Mouse (Mus musculus): ENCODE measurements around the gene Taf9b. TPM values are rescaled to one million over a fixed set of nuclear protein-coding genes. Genes with fewer than 3 reads are reported as not detected.

Taf9b gene
- polyA plus RNA-seq, 1 experiment from 2014 or later = 2.4 TPM

GRCm38 (mm10) chrX:106190091-106190490 is 30.9 kb downstream of the Taf9b start:
- H3K9me3 ChIP-seq (ENCODE audit: low read length) = no peaks in the 10 kb centered on the region
- no peaks in the 10 kb centered on the region for H3K27me3 ChIP-seq (ENCODE audit: insufficient read depth, low read length)
- H3K4me2 ChIP-seq (ENCODE audit: low read depth, low read length) = peak overlapping the region; percentile 77
- ATAC-seq (no peak), DNase-seq (no peak)
- WGBS (ENCODE audit: insufficient replicate concordance) = 38% methylated on average over 4 of the region's 4 CpGs
- no peak overlapping the region for H3K27ac ChIP-seq (ENCODE audit: low read depth)
- TF ChIP-seq CTCF (IDR thresholded peaks at IDR 0.05; ENCODE audit: low read depth) (no peak), EP300 (IDR thresholded peaks at IDR 0.05; ENCODE audit: low read depth) (no peak)
- H3K36me3 ChIP-seq (replicated peaks; ENCODE audit: insufficient read depth, low read length) = peaks cover 12% of the 10 kb centered on the region
- 0 out of 2 replicates have a peak overlapping the region, but pooled peaks have one; percentile 47 for H3K4me3 ChIP-seq (ENCODE audit: low read depth, low read length)
- H3K4me1 ChIP-seq (ENCODE audit: insufficient read depth) = peaks cover 8% of the 10 kb centered on the region
- no peak overlapping the region for H3K9ac ChIP-seq (replicated peaks)

GRCm38 (mm10) chrX:106189356-106189755 is 31.6 kb downstream of the Taf9b start:
- H3K9ac ChIP-seq (replicated peaks) = peak overlapping the region; percentile 41; the same call in 1 of the 2 replicates
- no peak for ATAC-seq
- TF ChIP-seq EP300 (IDR thresholded peaks at IDR 0.05; ENCODE audit: low read depth) (no peak), CTCF (IDR thresholded peaks at IDR 0.05; ENCODE audit: low read depth) (no peak)
- peak overlapping the region; percentile 55; the same call in 1 of the 2 replicates for H3K27ac ChIP-seq (ENCODE audit: low read depth)
- 36% methylated on average over 5 of the region's 5 CpGs for WGBS (ENCODE audit: insufficient replicate concordance)
- H3K4me2 ChIP-seq (ENCODE audit: low read depth, low read length) = peak overlapping the region; percentile 77
- DNase-seq = no peak
- H3K27me3 ChIP-seq (ENCODE audit: insufficient read depth, low read length) = no peaks in the 10 kb centered on the region
- H3K4me1 ChIP-seq (ENCODE audit: insufficient read depth) = peaks cover 8% of the 10 kb centered on the region
- H3K9me3 ChIP-seq (ENCODE audit: low read length) = no peaks in the 10 kb centered on the region
- H3K4me3 ChIP-seq (ENCODE audit: low read depth, low read length) = peak overlapping the region; percentile 47
- peaks cover 12% of the 10 kb centered on the region for H3K36me3 ChIP-seq (replicated peaks; ENCODE audit: insufficient read depth, low read length)

DNA sequence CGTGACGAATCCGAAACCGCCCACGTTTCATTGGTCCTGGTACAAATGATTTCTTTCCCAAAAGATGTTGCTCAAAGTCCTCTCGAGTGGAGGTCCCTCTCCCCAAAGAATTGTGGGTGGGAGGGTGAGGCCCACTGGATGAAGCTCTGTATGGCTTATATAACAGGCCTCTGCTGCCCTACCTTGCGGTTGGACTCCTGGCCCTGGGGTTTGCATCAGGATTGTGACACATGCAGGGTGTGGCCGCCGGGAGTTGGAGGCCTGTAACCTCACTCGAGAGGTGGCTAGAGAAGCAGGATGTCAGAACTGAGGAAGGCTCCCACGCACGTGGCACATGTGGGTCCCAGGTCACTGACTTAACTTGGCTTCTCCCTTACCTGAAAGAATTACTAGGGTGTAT is 33.2 kb downstream of the Taf9b start:
- Histone ChIP-seq H3K4me1 (ENCODE audit: insufficient read depth) (peaks cover 8% of the 10 kb centered on the region), H3K4me3 (ENCODE audit: low read depth, low read length) (peak overlapping the region; percentile 47), H3K9me3 (ENCODE audit: low read length) (no peaks in the 10 kb centered on the region), H3K9ac (replicated peaks) (peak overlapping the region; percentile 64), H3K27ac (ENCODE audit: low read depth) (peak overlapping the region; percentile 56), H3K36me3 (replicated peaks; ENCODE audit: insufficient read depth, low read length) (peaks cover 6% of the 10 kb centered on the region; the same call in 1 of the 2 replicates), H3K4me2 (ENCODE audit: low read depth, low read length) (peak overlapping the region; percentile 77), H3K27me3 (ENCODE audit: insufficient read depth, low read length) (no peaks in the 10 kb centered on the region)
- 15% methylated on average over 12 of the region's 12 CpGs for WGBS (ENCODE audit: insufficient replicate concordance)
- DNase-seq = peak; percentile 68
- peak; percentile 31 for ATAC-seq
- TF ChIP-seq EP300 (IDR thresholded peaks at IDR 0.05; ENCODE audit: low read depth) (no peak), CTCF (IDR thresholded peaks at IDR 0.05; ENCODE audit: low read depth) (no peak)

DNA sequence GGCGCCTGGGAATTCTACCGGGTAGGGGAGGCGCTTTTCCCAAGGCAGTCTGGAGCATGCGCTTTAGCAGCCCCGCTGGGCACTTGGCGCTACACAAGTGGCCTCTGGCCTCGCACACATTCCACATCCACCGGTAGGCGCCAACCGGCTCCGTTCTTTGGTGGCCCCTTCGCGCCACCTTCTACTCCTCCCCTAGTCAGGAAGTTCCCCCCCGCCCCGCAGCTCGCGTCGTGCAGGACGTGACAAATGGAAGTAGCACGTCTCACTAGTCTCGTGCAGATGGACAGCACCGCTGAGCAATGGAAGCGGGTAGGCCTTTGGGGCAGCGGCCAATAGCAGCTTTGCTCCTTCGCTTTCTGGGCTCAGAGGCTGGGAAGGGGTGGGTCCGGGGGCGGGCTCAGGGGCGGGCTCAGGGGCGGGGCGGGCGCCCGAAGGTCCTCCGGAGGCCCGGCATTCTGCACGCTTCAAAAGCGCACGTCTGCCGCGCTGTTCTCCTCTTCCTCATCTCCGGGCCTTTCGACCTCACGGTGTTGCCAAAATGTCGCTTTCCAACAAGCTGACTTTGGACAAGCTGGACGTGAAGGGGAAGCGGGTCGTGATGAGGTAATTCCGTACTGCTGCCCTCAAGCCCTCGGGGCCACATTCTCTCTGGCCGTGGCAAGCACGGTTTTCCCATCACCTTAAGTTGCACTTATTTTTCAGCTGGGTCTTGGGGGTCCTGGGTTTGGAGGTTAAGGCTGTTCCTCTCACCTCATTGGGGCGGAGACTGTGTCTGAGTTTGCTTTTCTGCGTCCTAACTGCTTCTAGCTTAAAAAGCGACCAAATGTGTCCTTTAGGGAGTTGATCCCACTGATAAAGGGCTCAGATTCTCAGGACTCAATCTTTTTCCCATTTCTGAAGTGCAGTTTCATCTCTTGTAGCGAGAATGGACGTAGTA is 34.0 kb downstream of the Taf9b start, which contains the start of gene Pgk1:
Pgk1 (plus strand) TSS at position 388 of the 937 bp plus-strand sequence.
- Histone ChIP-seq H3K9ac (replicated peaks) (peak within 1 kb of the TSS; percentile 64), H3K9me3 (ENCODE audit: low read length) (no peaks in the 10 kb centered on the region), H3K4me2 (ENCODE audit: low read depth, low read length) (peak within 1 kb of the TSS; percentile 77), H3K27ac (ENCODE audit: low read depth) (peak within 1 kb of the TSS; percentile 72), H3K36me3 (replicated peaks; ENCODE audit: insufficient read depth, low read length) (peaks cover 4% of the 10 kb centered on the region; the same call in 1 of the 2 replicates), H3K4me1 (ENCODE audit: insufficient read depth) (peaks cover 8% of the 10 kb centered on the region), H3K27me3 (ENCODE audit: insufficient read depth, low read length) (no peaks in the 10 kb centered on the region), H3K4me3 (ENCODE audit: low read depth, low read length) (peak within 1 kb of the TSS; percentile 47)
- DNase-seq (peak; percentile 90), ATAC-seq (peak; percentile 96)
- 13% methylated on average over 45 of the region's 55 CpGs for WGBS (ENCODE audit: insufficient replicate concordance)
- peak; percentile 18; the same call in 1 of the 2 replicates for TF ChIP-seq CTCF (IDR thresholded peaks at IDR 0.05; ENCODE audit: low read depth)
- no peak for TF ChIP-seq EP300 (IDR thresholded peaks at IDR 0.05; ENCODE audit: low read depth)

GRCm38 (mm10) chrX:106185706-106186105 is 35.3 kb downstream of the Taf9b start:
- TF ChIP-seq CTCF (IDR thresholded peaks at IDR 0.05; ENCODE audit: low read depth) = no peak
- TF ChIP-seq EP300 (IDR thresholded peaks at IDR 0.05; ENCODE audit: low read depth) = no peak
- ATAC-seq (no peak), DNase-seq (no peak)
- Histone ChIP-seq H3K27ac (ENCODE audit: low read depth) (peak overlapping the region; percentile 66), H3K4me3 (ENCODE audit: low read depth, low read length) (no peak overlapping the region), H3K27me3 (ENCODE audit: insufficient read depth, low read length) (no peaks in the 10 kb centered on the region), H3K36me3 (replicated peaks; ENCODE audit: insufficient read depth, low read length) (no peaks in the 10 kb centered on the region), H3K9me3 (ENCODE audit: low read length) (no peaks in the 10 kb centered on the region), H3K9ac (replicated peaks) (no peak overlapping the region), H3K4me2 (ENCODE audit: low read depth, low read length) (0 out of 2 replicates have a peak overlapping the region, but pooled peaks have one; percentile 72), H3K4me1 (ENCODE audit: insufficient read depth) (peaks cover 8% of the 10 kb centered on the region)
- WGBS (ENCODE audit: insufficient replicate concordance) = 48% methylated on average over 5 of the region's 5 CpGs

GRCm38 (mm10) chrX:106184279-106184678 is 36.7 kb downstream of the Taf9b start:
- Histone ChIP-seq H3K4me2 (ENCODE audit: low read depth, low read length) (no peak overlapping the region), H3K4me3 (ENCODE audit: low read depth, low read length) (no peak overlapping the region), H3K9ac (replicated peaks) (no peak overlapping the region), H3K27me3 (ENCODE audit: insufficient read depth, low read length) (no peaks in the 10 kb centered on the region), H3K4me1 (ENCODE audit: insufficient read depth) (peaks cover 8% of the 10 kb centered on the region), H3K27ac (ENCODE audit: low read depth) (no peak overlapping the region), H3K9me3 (ENCODE audit: low read length) (no peaks in the 10 kb centered on the region), H3K36me3 (replicated peaks; ENCODE audit: insufficient read depth, low read length) (no peaks in the 10 kb centered on the region)
- no peak for TF ChIP-seq CTCF (IDR thresholded peaks at IDR 0.05; ENCODE audit: low read depth)
- no peak for TF ChIP-seq EP300 (IDR thresholded peaks at IDR 0.05; ENCODE audit: low read depth)
- DNase-seq (peak; percentile 45), ATAC-seq (no peak)
- WGBS (ENCODE audit: insufficient replicate concordance) = 40% methylated on average over 4 of the region's 4 CpGs
